Mouse (Mus musculus): Measurements from ENCODE around the gene Leng1.

Leng1 gene

GRCm38 (mm10) chr7:3692382-3692986, 26.8 kb upstream of the Leng1 start, which contains the start of gene Tsen34:
Tsen34 (plus strand) TSS chr7:3692863.
- DNase-seq (ENCODE audit: low spot score): no peak

- DNase-seq (ENCODE audit: low spot score): no peak
Observed at GRCm38 (mm10) chr7:3691919-3692318, 26.3 kb upstream of the Leng1 start.

- DNase-seq (ENCODE audit: low spot score): no peak
Observed at GRCm38 (mm10) chr7:3685400-3686187, 20.0 kb upstream of the Leng1 start.

GRCm38 (mm10) chr7:3684698-3685097, 19.1 kb upstream of the Leng1 start:
- DNase-seq (ENCODE audit: low spot score): no peak

GRCm38 (mm10) chr7:3683908-3684550, 18.4 kb upstream of the Leng1 start:
- DNase-seq (ENCODE audit: low spot score): no peak

- peak; percentile 68 for DNase-seq (ENCODE audit: low spot score)
Observed at GRCm38 (mm10) chr7:3677342-3677741, 11.7 kb upstream of the Leng1 start, which contains the start of gene Tmc4. Tmc4 (minus strand) TSS chr7:3677553.

GRCm38 (mm10) chr7:3676371-3676770, 10.7 kb upstream of the Leng1 start:
- DNase-seq (ENCODE audit: low spot score): no peak

GRCm38 (mm10) chr7:3675228-3675548, 9.5 kb upstream of the Leng1 start:
- no peak for DNase-seq (ENCODE audit: low spot score)

GRCm38 (mm10) chr7:3674507-3675227, 9.0 kb upstream of the Leng1 start:
- peak; percentile 82 for DNase-seq (ENCODE audit: low spot score)

- no peak for DNase-seq (ENCODE audit: low spot score)
Observed at GRCm38 (mm10) chr7:3666921-3667391, 1.3 kb upstream of the Leng1 start.

GRCm38 (mm10) chr7:3664524-3665214, 971 bp downstream of the Leng1 start:
- peak; percentile 28 for DNase-seq (ENCODE audit: low spot score)

- no peak for DNase-seq (ENCODE audit: low spot score)
Observed at GRCm38 (mm10) chr7:3658578-3658977, 7.1 kb downstream of the Leng1 start.

GRCm38 (mm10) chr7:3656966-3657365, 8.7 kb downstream of the Leng1 start:
- DNase-seq (ENCODE audit: low spot score): no peak

GRCm38 (mm10) chr7:3646641-3647040, 19.0 kb downstream of the Leng1 start:
- no peak for DNase-seq (ENCODE audit: low spot score)

GRCm38 (mm10) chr7:3646188-3646587, 19.5 kb downstream of the Leng1 start:
- no peak for DNase-seq (ENCODE audit: low spot score)

GRCm38 (mm10) chr7:3645488-3646025, 20.1 kb downstream of the Leng1 start:
- no peak for DNase-seq (ENCODE audit: low spot score)

- peak; percentile 100 for DNase-seq (ENCODE audit: low spot score)
Observed at GRCm38 (mm10) chr7:3644672-3645487, 20.8 kb downstream of the Leng1 start, which contains the start of gene Cnot3. Cnot3 (plus strand) TSS chr7:3645268.

GRCm38 (mm10) chr7:3644348-3644671, 21.3 kb downstream of the Leng1 start:
- no peak for DNase-seq (ENCODE audit: low spot score)

- no peak for DNase-seq (ENCODE audit: low spot score)
Observed at GRCm38 (mm10) chr7:3643843-3644242, 21.8 kb downstream of the Leng1 start.

GRCm38 (mm10) chr7:3643412-3643811, 22.2 kb downstream of the Leng1 start:
- DNase-seq (ENCODE audit: low spot score): no peak

GRCm38 (mm10) chr7:3630478-3630815, 35.2 kb downstream of the Leng1 start:
- DNase-seq (ENCODE audit: low spot score): no peak
